Mouse (Mus musculus): ENCODE results near the gene Rnf166.

DNA sequence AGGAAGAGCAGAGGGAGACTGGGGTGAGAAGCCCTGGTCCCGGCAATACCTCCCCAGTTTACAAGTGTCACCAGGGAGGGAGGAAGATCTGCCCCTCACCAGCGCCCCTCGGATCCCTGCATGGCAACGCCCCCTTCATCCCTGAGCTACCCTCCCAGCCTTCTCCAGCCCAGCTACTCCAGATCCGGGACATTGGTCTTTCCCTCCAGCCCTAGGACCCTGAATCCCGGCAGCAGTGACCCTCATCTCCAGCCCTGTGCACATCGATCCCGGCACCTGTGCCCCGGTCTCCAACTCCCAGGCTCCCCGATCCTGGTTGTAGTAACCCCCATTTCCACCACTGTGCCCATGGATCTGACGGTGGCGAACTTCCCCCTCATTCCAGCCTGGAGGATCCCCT is 33.1 kb downstream of the Rnf166 start:
- TF ChIP-seq CTCF (IDR thresholded peaks at IDR 0.05; ENCODE audit: control insufficient read depth, insufficient read depth, insufficient replicate concordance, low read depth, low read length) = no peak
- no peak for TF ChIP-seq POLR2A (IDR thresholded peaks at IDR 0.05; ENCODE audit: control insufficient read depth, low read depth, low read length)

Measured in testis, adult 2 months (tissue).